Mouse (Mus musculus) midbrain, embryonic 16.5 days (tissue): ENCODE data around the gene Surf4. TPM values are rescaled to one million over a fixed set of nuclear protein-coding genes. Genes with fewer than 3 reads are reported as not detected.
A peak's percentile ranks its signal among the peaks of the same experiment; 100 is the strongest.

Experiments used
- ATAC-seq: fragments of 200-750 bp; cut with Nextera tagmentation; 2 replicates; pipeline ENCODE4 v1.8.0; 2017; ENCODE audit warnings: moderate TSS enrichment
- H3K27ac ChIP-seq: fragments of 300-500 bp; sonication (generic); 2 replicates; pipeline ENCODE4 v1.5.1; 2014; ENCODE audit warnings: mild to moderate bottlenecking, low read length, mixed read lengths
- H3K27me3 ChIP-seq: fragments of 300-500 bp; sonication (generic); 2 replicates; pipeline ENCODE4 v1.6.1; 2014; ENCODE audit warnings: low read depth, low read length, mixed read lengths; ENCODE audit not compliant: control insufficient read depth, insufficient read depth
- H3K36me3 ChIP-seq: fragments of 300-500 bp; sonication (generic); 2 replicates; pipeline ENCODE4 v1.6.1; 2014; ENCODE audit warnings: mild to moderate bottlenecking, low read length, moderate library complexity, mixed read lengths; ENCODE audit not compliant: control insufficient read depth, insufficient read depth
- H3K4me1 ChIP-seq: fragments of 300-500 bp; sonication (generic); 2 replicates; pipeline ENCODE4 v1.6.1; 2014; ENCODE audit warnings: mild to moderate bottlenecking, low read length, mixed read lengths; ENCODE audit not compliant: control insufficient read depth, insufficient read depth
- H3K4me2 ChIP-seq: fragments of 300-500 bp; sonication (generic); 2 replicates; pipeline ENCODE4 v1.6.1; 2014; ENCODE audit warnings: mild to moderate bottlenecking, low read length, mixed read lengths
- H3K4me3 ChIP-seq: fragments of 300-500 bp; sonication (generic); 2 replicates; pipeline ENCODE4 v1.5.1; 2014; ENCODE audit warnings: low read depth, mild to moderate bottlenecking, low read length, moderate library complexity, mixed read lengths
- H3K9ac ChIP-seq: fragments of 300-500 bp; sonication (generic); 2 replicates; pipeline ENCODE4 v1.6.1; 2014; ENCODE audit warnings: low read depth, low read length, mixed read lengths
- H3K9me3 ChIP-seq: fragments of 300-500 bp; sonication (generic); replicated peaks from 2 replicates; pipeline ENCODE4 v1.6.1; 2014; ENCODE audit warnings: mild to moderate bottlenecking, low read length, mixed read lengths; ENCODE audit not compliant: control insufficient read depth, poor library complexity, severe bottlenecking
- WGBS: fragments of 180-500 bp; shearing (Covaris S2); extraction: QIAGEN DNeasy Blood & Tissue Kit; methylation state at CpG from one replicate; pipeline ENCODE4 v1.1.7; 2014; 5-methylcytosine and 5-hydroxymethylcytosine counted together
- polyA plus RNA-seq: library from polyadenylated mRNA; unstranded; fragments of >200 nt; fragmentation: Nextera tagmentation; extraction: Ambion mirVana; gene quantifications from 2 replicates; pipeline ENCODE4 v1.2.1, GENCODE M21; 2015

Gene Surf4
- polyA plus RNA-seq, 1 experiment from 2014 or later: 99.9 TPM

GRCm38 (mm10) chr2:26936425-26936824, 2.7 kb upstream of the Surf4 start:
- WGBS: 65% methylated on average over 1 of the region's 1 CpGs
- H3K9me3 ChIP-seq: no peaks in the 10 kb centered on the region
- H3K4me2 ChIP-seq: no peak overlapping the region

GRCm38 (mm10) chr2:26935286-26935685, 1.6 kb upstream of the Surf4 start:
- H3K27me3 ChIP-seq: no peaks in the 10 kb centered on the region
- WGBS: 97% methylated on average over 2 of the region's 2 CpGs
- no peak overlapping the region for H3K27ac ChIP-seq
- no peaks in the 10 kb centered on the region for H3K9me3 ChIP-seq
- peaks cover 4% of the 10 kb centered on the region; the same call in 1 of the 2 replicates for H3K36me3 ChIP-seq
- no peak overlapping the region for H3K4me3 ChIP-seq
- no peak overlapping the region for H3K9ac ChIP-seq
- H3K4me2 ChIP-seq: no peak overlapping the region
- ATAC-seq: no peak
- peaks cover 23% of the 10 kb centered on the region for H3K4me1 ChIP-seq

More at GRCm38 (mm10) chr2:26936425-26936824, 2.7 kb upstream of the Surf4 start:
- H3K36me3 ChIP-seq: no peaks in the 10 kb centered on the region
- no peak for ATAC-seq
- no peaks in the 10 kb centered on the region for H3K27me3 ChIP-seq
- peaks cover 12% of the 10 kb centered on the region for H3K4me1 ChIP-seq
- H3K9ac ChIP-seq: no peak overlapping the region
- no peak overlapping the region for H3K27ac ChIP-seq
- H3K4me3 ChIP-seq: no peak overlapping the region

GRCm38 (mm10) chr2:26932473-26933303, 1.0 kb downstream of the Surf4 start:
- Histone ChIP-seq H3K9me3 (no peaks in the 10 kb centered on the region), H3K9ac (peak overlapping the region; percentile 99), H3K4me3 (peak overlapping the region; percentile 96), H3K36me3 (peaks cover 10% of the 10 kb centered on the region; the same call in 1 of the 2 replicates), H3K4me1 (peaks cover 25% of the 10 kb centered on the region), H3K27me3 (no peaks in the 10 kb centered on the region), H3K27ac (peak overlapping the region; percentile 80), H3K4me2 (peak overlapping the region; percentile 80)
- ATAC-seq: peak; percentile 24; the same call in 1 of the 2 replicates
- 3% methylated on average over 37 of the region's 49 CpGs for WGBS

GRCm38 (mm10) chr2:26930390-26930789, 3.3 kb downstream of the Surf4 start:
- no peak overlapping the region for H3K9ac ChIP-seq

GRCm38 (mm10) chr2:26927745-26928476, 5.8 kb downstream of the Surf4 start:
- ATAC-seq: no peak
- H3K27ac ChIP-seq: no peak overlapping the region
- no peaks in the 10 kb centered on the region for H3K9me3 ChIP-seq
- peaks cover 25% of the 10 kb centered on the region for H3K4me1 ChIP-seq
- H3K9ac ChIP-seq: no peak overlapping the region
- H3K27me3 ChIP-seq: no peaks in the 10 kb centered on the region
- H3K4me2 ChIP-seq: no peak overlapping the region
- no peak overlapping the region for H3K4me3 ChIP-seq
- H3K36me3 ChIP-seq: peaks cover 33% of the 10 kb centered on the region
- 96% methylated on average over 6 of the region's 6 CpGs for WGBS

More at GRCm38 (mm10) chr2:26930390-26930789, 3.3 kb downstream of the Surf4 start:
- Histone ChIP-seq H3K27ac (no peak overlapping the region), H3K4me2 (no peak overlapping the region), H3K4me1 (peaks cover 25% of the 10 kb centered on the region), H3K9me3 (no peaks in the 10 kb centered on the region), H3K4me3 (no peak overlapping the region), H3K36me3 (peaks cover 23% of the 10 kb centered on the region), H3K27me3 (no peaks in the 10 kb centered on the region)
- no peak for ATAC-seq
- WGBS: 13% methylated on average over 1 of the region's 1 CpGs

GRCm38 (mm10) chr2:26921784-26922183, 11.9 kb downstream of the Surf4 start:
- peaks cover 13% of the 10 kb centered on the region for H3K4me1 ChIP-seq
- no peak overlapping the region for H3K9ac ChIP-seq
- 84% methylated on average over 9 of the region's 9 CpGs for WGBS
- H3K4me2 ChIP-seq: no peak overlapping the region
- no peaks in the 10 kb centered on the region for H3K27me3 ChIP-seq
- no peak overlapping the region for H3K27ac ChIP-seq
- no peaks in the 10 kb centered on the region for H3K9me3 ChIP-seq
- peaks cover 47% of the 10 kb centered on the region for H3K36me3 ChIP-seq
- no peak for ATAC-seq
- H3K4me3 ChIP-seq: no peak overlapping the region

- Histone ChIP-seq H3K9ac (no peak overlapping the region), H3K4me3 (no peak overlapping the region), H3K27me3 (no peaks in the 10 kb centered on the region), H3K36me3 (peaks cover 34% of the 10 kb centered on the region), H3K9me3 (no peaks in the 10 kb centered on the region), H3K4me2 (no peak overlapping the region), H3K27ac (no peak overlapping the region), H3K4me1 (peaks cover 16% of the 10 kb centered on the region)
- 90% methylated on average over 6 of the region's 6 CpGs for WGBS
- no peak for ATAC-seq
Observed at GRCm38 (mm10) chr2:26920190-26920855, 13.4 kb downstream of the Surf4 start.

- peaks cover 21% of the 10 kb centered on the region for H3K4me1 ChIP-seq
- no peak overlapping the region for H3K4me3 ChIP-seq
- no peak for ATAC-seq
- H3K27ac ChIP-seq: no peak overlapping the region
- H3K9ac ChIP-seq: no peak overlapping the region
- H3K36me3 ChIP-seq: peaks cover 29% of the 10 kb centered on the region
- H3K9me3 ChIP-seq: no peaks in the 10 kb centered on the region
- no peak overlapping the region for H3K4me2 ChIP-seq
- no peaks in the 10 kb centered on the region for H3K27me3 ChIP-seq
- 93% methylated on average over 3 of the region's 3 CpGs for WGBS
Observed at GRCm38 (mm10) chr2:26919684-26920083, 14.0 kb downstream of the Surf4 start.
